Mouse (Mus musculus): ENCODE measurements around the gene Pum1. TPM values are rescaled to one million over a fixed set of nuclear protein-coding genes. Genes with fewer than 3 reads are reported as not detected.
"Not testable (repeated sequence)": the region's sequence is repeated elsewhere in the genome, so short reads cannot be mapped to it uniquely, and the experiment has no call there.

Gene Pum1
- total RNA-seq, 2 experiments from 2014 or later, result 106 to 110 TPM

- TF ChIP-seq CTCF (IDR thresholded peaks at IDR 0.05), result no peak
- Histone ChIP-seq H3K4me3 (no peak overlapping the region), H3K27ac (no peak overlapping the region)
- intact Hi-C loops (cut with DNase I), result no loop called here
- DNase-seq (ENCODE audit: extremely low spot score in 1 of 2, low spot score in 2 of 2), result no peak
These were observed 5.1 kb upstream of the Pum1 start for GRCm38 (mm10) chr4:130657820-130658565.

- DNase-seq (ENCODE audit: extremely low spot score in 1 of 2, low spot score in 2 of 2), result no peak
- intact Hi-C loops (cut with DNase I), result no loop called here
- no peak overlapping the region for H3K27ac ChIP-seq
- no peak overlapping the region for H3K4me3 ChIP-seq
- TF ChIP-seq CTCF (IDR thresholded peaks at IDR 0.05), result no peak
These were observed 3.7 kb upstream of the Pum1 start for GRCm38 (mm10) chr4:130659470-130659869.

GRCm38 (mm10) chr4:130660106-130660505 lies 3.0 kb upstream of the Pum1 start:
- no peak for DNase-seq (ENCODE audit: extremely low spot score in 1 of 2, low spot score in 2 of 2)
- no peak overlapping the region for H3K4me3 ChIP-seq
- no peak overlapping the region for H3K27ac ChIP-seq
- no peak for TF ChIP-seq CTCF (IDR thresholded peaks at IDR 0.05)
- intact Hi-C loops (cut with DNase I), result no loop called here

- Histone ChIP-seq H3K4me3 (no peak overlapping the region), H3K27ac (no peak overlapping the region)
- intact Hi-C loops (cut with DNase I), result no loop called here
- no peak for TF ChIP-seq CTCF (IDR thresholded peaks at IDR 0.05)
- no peak for DNase-seq (ENCODE audit: extremely low spot score in 1 of 2, low spot score in 2 of 2)
These were observed 2.0 kb upstream of the Pum1 start for GRCm38 (mm10) chr4:130661151-130661550.

GRCm38 (mm10) chr4:130662305-130662704 lies 816 bp upstream of the Pum1 start:
- H3K4me3 ChIP-seq; DNase-seq (ENCODE audit: extremely low spot score in 1 of 2, low spot score in 2 of 2); H3K27ac ChIP-seq; intact Hi-C loops (cut with DNase I): not testable (repeated sequence)

GRCm38 (mm10) chr4:130663810-130664401 lies 785 bp downstream of the Pum1 start:
- peak; percentile 19 to 20 for DNase-seq (ENCODE audit: extremely low spot score in 1 of 2, low spot score in 2 of 2)
- no peak for TF ChIP-seq CTCF (IDR thresholded peaks at IDR 0.05)
- Histone ChIP-seq H3K27ac (peak overlapping the region; percentile 93), H3K4me3 (peak overlapping the region; percentile 83)
- intact Hi-C loops (cut with DNase I), result no loop called here

GRCm38 (mm10) chr4:130664414-130665029 lies 1.4 kb downstream of the Pum1 start:
- no peak for TF ChIP-seq CTCF (IDR thresholded peaks at IDR 0.05)
- peak overlapping the region; percentile 93 for H3K27ac ChIP-seq
- no peak for DNase-seq (ENCODE audit: extremely low spot score in 1 of 2, low spot score in 2 of 2)
- H3K4me3 ChIP-seq, result peak overlapping the region; percentile 83
- intact Hi-C loops (cut with DNase I), result no loop called here

- Histone ChIP-seq H3K4me3 (peak overlapping the region; percentile 83; the same call in 1 of the 2 replicates), H3K27ac (no peak overlapping the region)
- no peak for TF ChIP-seq CTCF (IDR thresholded peaks at IDR 0.05)
- no peak for DNase-seq (ENCODE audit: extremely low spot score in 1 of 2, low spot score in 2 of 2)
- intact Hi-C loops (cut with DNase I), result no loop called here
These were observed 2.1 kb downstream of the Pum1 start for GRCm38 (mm10) chr4:130665176-130665575.

GRCm38 (mm10) chr4:130667686-130668085 lies 4.6 kb downstream of the Pum1 start:
- TF ChIP-seq CTCF (IDR thresholded peaks at IDR 0.05), result no peak
- Histone ChIP-seq H3K27ac (no peak overlapping the region), H3K4me3 (no peak overlapping the region)
- no peak for DNase-seq (ENCODE audit: extremely low spot score in 1 of 2, low spot score in 2 of 2)
- intact Hi-C loops (cut with DNase I), result no loop called here

- intact Hi-C loops (cut with DNase I), result no loop called here
- TF ChIP-seq CTCF (IDR thresholded peaks at IDR 0.05), result no peak
- Histone ChIP-seq H3K4me3 (no peak overlapping the region), H3K27ac (no peak overlapping the region)
- DNase-seq (ENCODE audit: extremely low spot score in 1 of 2, low spot score in 2 of 2), result no peak
These were observed 5.4 kb downstream of the Pum1 start for GRCm38 (mm10) chr4:130668541-130668940.

- intact Hi-C loops (cut with DNase I), result no loop called here
- no peak for TF ChIP-seq CTCF (IDR thresholded peaks at IDR 0.05)
- no peak overlapping the region for H3K4me3 ChIP-seq
- H3K27ac ChIP-seq, result no peak overlapping the region
- no peak for DNase-seq (ENCODE audit: extremely low spot score in 1 of 2, low spot score in 2 of 2)
These were observed 5.9 kb downstream of the Pum1 start for GRCm38 (mm10) chr4:130668991-130669390.

- intact Hi-C loops (cut with DNase I); H3K27ac ChIP-seq; H3K4me3 ChIP-seq; DNase-seq (ENCODE audit: extremely low spot score in 1 of 2, low spot score in 2 of 2): not testable (repeated sequence)
These were observed 6.9 kb downstream of the Pum1 start for GRCm38 (mm10) chr4:130670023-130670422.

Measured in left cerebral cortex, adult 2 months (tissue).